Mouse (Mus musculus): ENCODE data around the gene Ank2. TPM values are rescaled to one million over a fixed set of nuclear protein-coding genes. Genes with fewer than 3 reads are reported as not detected.
"Not testable (repeated sequence)": the region's sequence is repeated elsewhere in the genome, so short reads cannot be mapped to it uniquely, and the experiment has no call there.

The Ank2 gene
- total RNA-seq, 2 experiments from 2014 or later: 884 to 907 TPM

GRCm38 (mm10) chr3:127487302-127487701 lies 11.8 kb downstream of the Ank2 start:
- DNase-seq (ENCODE audit: low spot score in 2 of 2): no peak

GRCm38 (mm10) chr3:127485174-127485573 lies 14.0 kb downstream of the Ank2 start:
- no peak for DNase-seq (ENCODE audit: low spot score in 2 of 2)

- no peak for DNase-seq (ENCODE audit: low spot score in 2 of 2)
Measured at GRCm38 (mm10) chr3:127481658-127482057, 17.5 kb downstream of the Ank2 start.

- not testable (repeated sequence) for DNase-seq (ENCODE audit: low spot score in 2 of 2)
Measured at GRCm38 (mm10) chr3:127480369-127480768, 18.8 kb downstream of the Ank2 start.

- no peak for DNase-seq (ENCODE audit: low spot score in 2 of 2)
Measured at GRCm38 (mm10) chr3:127474115-127474514, 25.0 kb downstream of the Ank2 start.

- no peak for DNase-seq (ENCODE audit: low spot score in 2 of 2)
Measured at GRCm38 (mm10) chr3:127469164-127469752, 29.9 kb downstream of the Ank2 start.

GRCm38 (mm10) chr3:127468569-127468968 lies 30.6 kb downstream of the Ank2 start:
- DNase-seq (ENCODE audit: low spot score in 2 of 2): no peak

GRCm38 (mm10) chr3:127463816-127464480 lies 35.2 kb downstream of the Ank2 start:
- no peak for DNase-seq (ENCODE audit: low spot score in 2 of 2)

- DNase-seq (ENCODE audit: low spot score in 2 of 2): no peak
Measured at GRCm38 (mm10) chr3:127463165-127463564, 36.0 kb downstream of the Ank2 start.

- no peak for DNase-seq (ENCODE audit: low spot score in 2 of 2)
Measured at GRCm38 (mm10) chr3:127462413-127462812, 36.7 kb downstream of the Ank2 start.

GRCm38 (mm10) chr3:127460891-127461437 lies 38.2 kb downstream of the Ank2 start:
- no peak for DNase-seq (ENCODE audit: low spot score in 2 of 2)

- DNase-seq (ENCODE audit: low spot score in 2 of 2): no peak
Measured at GRCm38 (mm10) chr3:127459858-127460257, 39.3 kb downstream of the Ank2 start.

GRCm38 (mm10) chr3:127458925-127459324 lies 40.2 kb downstream of the Ank2 start:
- no peak for DNase-seq (ENCODE audit: low spot score in 2 of 2)

GRCm38 (mm10) chr3:127458420-127458798 lies 40.7 kb downstream of the Ank2 start:
- DNase-seq (ENCODE audit: low spot score in 2 of 2): no peak

- no peak for DNase-seq (ENCODE audit: low spot score in 2 of 2)
Measured at GRCm38 (mm10) chr3:127457761-127458419, 41.3 kb downstream of the Ank2 start.

- no peak for DNase-seq (ENCODE audit: low spot score in 2 of 2)
Measured at GRCm38 (mm10) chr3:127453738-127454137, 45.4 kb downstream of the Ank2 start.

- DNase-seq (ENCODE audit: low spot score in 2 of 2): no peak
Measured at GRCm38 (mm10) chr3:127453254-127453653, 45.9 kb downstream of the Ank2 start.

GRCm38 (mm10) chr3:127452233-127452632 lies 46.9 kb downstream of the Ank2 start:
- DNase-seq (ENCODE audit: low spot score in 2 of 2): no peak

GRCm38 (mm10) chr3:127451741-127452140 lies 47.4 kb downstream of the Ank2 start:
- DNase-seq (ENCODE audit: low spot score in 2 of 2): no peak

GRCm38 (mm10) chr3:127451070-127451469 lies 48.1 kb downstream of the Ank2 start:
- DNase-seq (ENCODE audit: low spot score in 2 of 2): peak; percentile 55 to 70

GRCm38 (mm10) chr3:127446173-127446572 lies 53.0 kb downstream of the Ank2 start:
- DNase-seq (ENCODE audit: low spot score in 2 of 2): peak; percentile 74 to 75

GRCm38 (mm10) chr3:127433291-127433690 lies 65.9 kb downstream of the Ank2 start:
- DNase-seq (ENCODE audit: low spot score in 2 of 2): no peak

All from layer of hippocampus, postnatal 10 days (tissue).